Mouse (Mus musculus) liver, postnatal 0 days (tissue): Measurements from ENCODE around the gene Crybg2. TPM values are rescaled to one million over a fixed set of nuclear protein-coding genes. Genes with fewer than 3 reads are reported as not detected.
A peak's percentile ranks its signal among the peaks of the same experiment; 100 is the strongest.

ENCODE experiments used
- ATAC-seq: fragments of 200-750 bp; cut with Nextera tagmentation; 2 replicates; pipeline ENCODE4 v1.8.0; 2017; ENCODE audit warnings: mild to moderate bottlenecking, moderate library complexity
- DNase-seq: peaks from one replicate; pipeline ENCODE4 v3.0.0-alpha.2; 2016
- H3K27ac ChIP-seq: fragments of 300-500 bp; sonication (generic); 2 replicates; pipeline ENCODE4 v1.5.1; 2014; ENCODE audit warnings: antibody characterized with exemption, moderate library complexity, mild to moderate bottlenecking, low read depth
- H3K27me3 ChIP-seq: fragments of 300-500 bp; sonication (generic); 2 replicates; pipeline ENCODE4 v1.6.1; 2014; ENCODE audit warnings: low read length, control low read depth, mixed read lengths; ENCODE audit not compliant: insufficient read depth
- H3K36me3 ChIP-seq: fragments of 300-500 bp; sonication (generic); replicated peaks from 2 replicates; pipeline ENCODE4 v1.6.1; 2014; ENCODE audit warnings: mild to moderate bottlenecking, control low read depth, low read length, moderate library complexity, mixed read lengths; ENCODE audit not compliant: insufficient read depth
- H3K4me1 ChIP-seq: fragments of 300-500 bp; sonication (generic); 2 replicates; pipeline ENCODE4 v1.6.1; 2014; ENCODE audit warnings: antibody characterized with exemption, mild to moderate bottlenecking, control low read depth; ENCODE audit not compliant: insufficient read depth
- H3K4me2 ChIP-seq: fragments of 300-500 bp; sonication (generic); 2 replicates; pipeline ENCODE4 v1.6.1; 2014; ENCODE audit warnings: low read depth, mild to moderate bottlenecking, low read length, moderate library complexity, mixed read lengths
- H3K4me3 ChIP-seq: fragments of 300-500 bp; sonication (generic); 2 replicates; pipeline ENCODE4 v1.5.1; 2014; ENCODE audit warnings: low read depth, low read length
- H3K9ac ChIP-seq: fragments of 300-500 bp; sonication (generic); replicated peaks from 2 replicates; pipeline ENCODE4 v1.6.1; 2014; ENCODE audit warnings: mild to moderate bottlenecking, moderate library complexity
- H3K9me3 ChIP-seq: fragments of 300-500 bp; sonication (generic); 2 replicates; pipeline ENCODE4 v1.6.1; 2016; ENCODE audit warnings: mild to moderate bottlenecking, control low read depth, low read length, mixed read lengths
- CTCF ChIP-seq: sonication (generic); IDR thresholded peaks from 2 replicates; pipeline ENCODE4 v1.5.1; 2016; ENCODE audit warnings: antibody characterized with exemption, low read depth
- EP300 ChIP-seq: IDR thresholded peaks from 2 replicates; pipeline ENCODE4 v1.6.1; 2016; ENCODE audit warnings: antibody characterized with exemption, low read depth, mild to moderate bottlenecking
- WGBS: fragments of 180-500 bp; shearing (Covaris S2); extraction: QIAGEN DNeasy Blood & Tissue Kit; methylation state at CpG from one replicate; pipeline ENCODE4 v1.1.7; 2014; ENCODE audit not compliant: insufficient replicate concordance; 5-methylcytosine and 5-hydroxymethylcytosine counted together
- polyA plus RNA-seq: library from polyadenylated mRNA; unstranded; fragments of >200 nt; fragmentation: Nextera tagmentation; extraction: Ambion mirVana; gene quantifications from 2 replicates; pipeline ENCODE4 v1.2.1, GENCODE M21; 2015

Gene Crybg2
- polyA plus RNA-seq, 1 experiment from 2014 or later, result 1.4 TPM

- H3K9me3 ChIP-seq, result no peaks in the 10 kb centered on the region
- peak; percentile 14; the same call in 1 of the 2 replicates for ATAC-seq
- H3K4me1 ChIP-seq, result peaks cover 35% of the 10 kb centered on the region
- H3K36me3 ChIP-seq, result no peaks in the 10 kb centered on the region; the same call in 1 of the 2 replicates
- WGBS, result 15% methylated on average over 17 of the region's 17 CpGs
- TF ChIP-seq EP300 (no peak), CTCF (peak; percentile 98)
- H3K27me3 ChIP-seq, result no peaks in the 10 kb centered on the region
- H3K27ac ChIP-seq, result no peak overlapping the region
- H3K9ac ChIP-seq, result no peak overlapping the region
- no peak overlapping the region for H3K4me3 ChIP-seq
- peak overlapping the region; percentile 31; the same call in 1 of the 2 replicates for H3K4me2 ChIP-seq
- peak; percentile 64 for DNase-seq
Observed at GRCm38 (mm10) chr4:134123680-134124551, 63.3 kb downstream of the Crybg2 start.

- Histone ChIP-seq H3K27ac (no peak overlapping the region), H3K9ac (no peak overlapping the region), H3K27me3 (no peaks in the 10 kb centered on the region), H3K4me3 (no peak overlapping the region), H3K4me2 (no peak overlapping the region), H3K9me3 (no peaks in the 10 kb centered on the region), H3K4me1 (peaks cover 39% of the 10 kb centered on the region), H3K36me3 (no peaks in the 10 kb centered on the region; the same call in none of the 2 replicates)
- WGBS, result 78% methylated on average over 15 of the region's 15 CpGs
- TF ChIP-seq EP300 (no peak), CTCF (no peak)
- ATAC-seq (no peak), DNase-seq (peak; percentile 15)
Observed at GRCm38 (mm10) chr4:134125383-134126060, 64.9 kb downstream of the Crybg2 start.

GRCm38 (mm10) chr4:134126300-134127120, 65.9 kb downstream of the Crybg2 start:
- H3K9ac ChIP-seq, result no peak overlapping the region
- peak overlapping the region; percentile 84; the same call in 1 of the 2 replicates for H3K4me2 ChIP-seq
- peaks cover 46% of the 10 kb centered on the region for H3K4me1 ChIP-seq

GRCm38 (mm10) chr4:134127121-134127455, 66.5 kb downstream of the Crybg2 start:
- ATAC-seq (no peak), DNase-seq (no peak)
- 78% methylated on average over 7 of the region's 7 CpGs for WGBS
- peaks cover 46% of the 10 kb centered on the region for H3K4me1 ChIP-seq
- H3K9ac ChIP-seq, result peak overlapping the region; percentile 85; the same call in 1 of the 2 replicates
- H3K4me2 ChIP-seq, result peak overlapping the region; percentile 84
- H3K9me3 ChIP-seq, result no peaks in the 10 kb centered on the region
- peak overlapping the region; percentile 63; the same call in 1 of the 2 replicates for H3K4me3 ChIP-seq
- H3K36me3 ChIP-seq, result peaks cover 7% of the 10 kb centered on the region
- no peak for TF ChIP-seq CTCF
- no peak for TF ChIP-seq EP300
- H3K27me3 ChIP-seq, result no peaks in the 10 kb centered on the region
- H3K27ac ChIP-seq, result no peak overlapping the region

More at GRCm38 (mm10) chr4:134126300-134127120, 65.9 kb downstream of the Crybg2 start:
- TF ChIP-seq EP300, result no peak
- no peak for TF ChIP-seq CTCF
- Histone ChIP-seq H3K27ac (no peak overlapping the region), H3K9me3 (no peaks in the 10 kb centered on the region), H3K36me3 (peaks cover 7% of the 10 kb centered on the region), H3K4me3 (no peak overlapping the region), H3K27me3 (no peaks in the 10 kb centered on the region)
- ATAC-seq (no peak), DNase-seq (peak; percentile 15)
- 87% methylated on average over 21 of the region's 21 CpGs for WGBS

- TF ChIP-seq CTCF (no peak), EP300 (no peak)
- no peaks in the 10 kb centered on the region for H3K9me3 ChIP-seq
- H3K27ac ChIP-seq, result no peak overlapping the region
- peaks cover 46% of the 10 kb centered on the region for H3K4me1 ChIP-seq
- ATAC-seq, result no peak
- H3K36me3 ChIP-seq, result peaks cover 7% of the 10 kb centered on the region
- peak overlapping the region; percentile 85 for H3K9ac ChIP-seq
- 50% methylated on average over 8 of the region's 8 CpGs for WGBS
- H3K4me2 ChIP-seq, result peak overlapping the region; percentile 84
- peak overlapping the region; percentile 63 for H3K4me3 ChIP-seq
- H3K27me3 ChIP-seq, result no peaks in the 10 kb centered on the region
- no peak for DNase-seq
Observed at GRCm38 (mm10) chr4:134127793-134128192, 67.2 kb downstream of the Crybg2 start.
